Mouse (Mus musculus): ENCODE data around the gene Wars.

The Wars gene

GRCm38 (mm10) chr12:108909846-108910433, 16.0 kb upstream of the Wars start:
- no peak for ATAC-seq (ENCODE audit: insufficient number of reproducible peaks, low FRiP score, low TSS enrichment)

- ATAC-seq (ENCODE audit: insufficient number of reproducible peaks, low FRiP score, low TSS enrichment): no peak
These were observed 12.4 kb upstream of the Wars start for GRCm38 (mm10) chr12:108906398-108906797.

GRCm38 (mm10) chr12:108905620-108906302, 11.8 kb upstream of the Wars start:
- ATAC-seq (ENCODE audit: insufficient number of reproducible peaks, low FRiP score, low TSS enrichment): no peak

- ATAC-seq (ENCODE audit: insufficient number of reproducible peaks, low FRiP score, low TSS enrichment): no peak
These were observed 10.3 kb upstream of the Wars start for GRCm38 (mm10) chr12:108904276-108904653.

- ATAC-seq (ENCODE audit: insufficient number of reproducible peaks, low FRiP score, low TSS enrichment): no peak
These were observed 9.8 kb upstream of the Wars start for GRCm38 (mm10) chr12:108903600-108904275.

- ATAC-seq (ENCODE audit: insufficient number of reproducible peaks, low FRiP score, low TSS enrichment): no peak
These were observed 9.0 kb upstream of the Wars start for GRCm38 (mm10) chr12:108902940-108903339.

- ATAC-seq (ENCODE audit: insufficient number of reproducible peaks, low FRiP score, low TSS enrichment): no peak
These were observed 7.4 kb upstream of the Wars start for GRCm38 (mm10) chr12:108901346-108901745.

GRCm38 (mm10) chr12:108896006-108896405, 2.0 kb upstream of the Wars start:
- no peak for ATAC-seq (ENCODE audit: insufficient number of reproducible peaks, low FRiP score, low TSS enrichment)

- no peak for ATAC-seq (ENCODE audit: insufficient number of reproducible peaks, low FRiP score, low TSS enrichment)
These were observed 450 bp upstream of the Wars start for GRCm38 (mm10) chr12:108894432-108894816.

GRCm38 (mm10) chr12:108892989-108893714, 822 bp downstream of the Wars start, which contains the start of gene Wdr25:
Wdr25 (plus strand) TSS chr12:108893631.
- no peak for ATAC-seq (ENCODE audit: insufficient number of reproducible peaks, low FRiP score, low TSS enrichment)

- no peak for ATAC-seq (ENCODE audit: insufficient number of reproducible peaks, low FRiP score, low TSS enrichment)
These were observed 5.3 kb downstream of the Wars start for GRCm38 (mm10) chr12:108888632-108889031.

- ATAC-seq (ENCODE audit: insufficient number of reproducible peaks, low FRiP score, low TSS enrichment): no peak
These were observed 6.9 kb downstream of the Wars start for GRCm38 (mm10) chr12:108887077-108887476.

- ATAC-seq (ENCODE audit: insufficient number of reproducible peaks, low FRiP score, low TSS enrichment): no peak
These were observed 8.1 kb downstream of the Wars start for GRCm38 (mm10) chr12:108885906-108886305.

- ATAC-seq (ENCODE audit: insufficient number of reproducible peaks, low FRiP score, low TSS enrichment): no peak
These were observed 11.2 kb downstream of the Wars start for GRCm38 (mm10) chr12:108882776-108883175.

- no peak for ATAC-seq (ENCODE audit: insufficient number of reproducible peaks, low FRiP score, low TSS enrichment)
These were observed 12.8 kb downstream of the Wars start for GRCm38 (mm10) chr12:108881192-108881591.

GRCm38 (mm10) chr12:108880606-108881005, 13.4 kb downstream of the Wars start:
- ATAC-seq (ENCODE audit: insufficient number of reproducible peaks, low FRiP score, low TSS enrichment): no peak

GRCm38 (mm10) chr12:108879138-108879537, 14.8 kb downstream of the Wars start:
- no peak for ATAC-seq (ENCODE audit: insufficient number of reproducible peaks, low FRiP score, low TSS enrichment)

- ATAC-seq (ENCODE audit: insufficient number of reproducible peaks, low FRiP score, low TSS enrichment): no peak
These were observed 20.9 kb downstream of the Wars start for GRCm38 (mm10) chr12:108873122-108873521.

- ATAC-seq (ENCODE audit: insufficient number of reproducible peaks, low FRiP score, low TSS enrichment): no peak
These were observed 24.4 kb downstream of the Wars start for GRCm38 (mm10) chr12:108869575-108869974.

- no peak for ATAC-seq (ENCODE audit: insufficient number of reproducible peaks, low FRiP score, low TSS enrichment)
These were observed 28.9 kb downstream of the Wars start for GRCm38 (mm10) chr12:108865007-108865494.

- ATAC-seq (ENCODE audit: insufficient number of reproducible peaks, low FRiP score, low TSS enrichment): no peak
These were observed 35.5 kb downstream of the Wars start for GRCm38 (mm10) chr12:108858486-108858885.
